8 mouse cellular contexts compared by ENCODE assay signal in the genomic region with DNA sequence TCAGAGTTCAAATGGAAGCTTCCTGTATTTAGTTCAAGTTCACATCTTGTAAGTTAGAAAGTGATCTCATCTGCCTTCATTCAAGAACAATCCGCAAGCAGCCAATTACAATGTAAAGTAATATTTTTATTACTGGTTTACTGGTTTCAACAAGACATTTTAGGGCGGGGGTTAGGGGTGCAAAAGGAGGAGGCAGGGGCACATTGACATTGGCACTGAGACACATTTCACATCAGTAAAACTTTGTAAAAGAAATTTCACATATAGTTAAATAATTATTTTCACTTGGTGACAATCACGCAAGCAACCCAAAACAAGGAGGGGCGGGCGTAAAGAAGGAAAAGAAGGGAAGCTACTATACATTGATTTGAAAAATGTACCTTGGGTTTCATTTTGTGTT. TPM values are rescaled to one million over a fixed set of nuclear protein-coding genes. Genes with fewer than 3 reads are reported as not detected.
DNase-seq lines count a peak whose midpoint lies in the region; ATAC-seq and TF ChIP-seq lines count a peak whose summit lies in the region.

No protein-coding gene starts in this region.

- no peaks in the 10 kb centered on the region for H3K36me3 ChIP-seq in heart, embryonic 12.5 days
- H3K36me3 ChIP-seq in hindbrain, embryonic 11.5 days (ENCODE audit: control insufficient read depth, insufficient read depth, low read length) = no peaks in the 10 kb centered on the region
- H3K36me3 ChIP-seq in midbrain, embryonic 11.5 days (ENCODE audit: control insufficient read depth, insufficient read depth, low read length) = no peaks in the 10 kb centered on the region

- 0 out of 2 replicates have a peak, but pooled peaks cover 1% of the 10 kb centered on the region for H3K27me3 ChIP-seq in heart, embryonic 12.5 days (replicated peaks)
- H3K27me3 ChIP-seq in hindbrain, embryonic 11.5 days (ENCODE audit: control insufficient read depth, insufficient read depth, low read length) = peaks cover 16% of the 10 kb centered on the region
- H3K27me3 ChIP-seq in midbrain, embryonic 11.5 days (ENCODE audit: control insufficient read depth, insufficient read depth, low read length) = peaks cover 6% of the 10 kb centered on the region

- peak overlapping the region; percentile 87 for H3K4me2 ChIP-seq in heart, embryonic 12.5 days
- peak overlapping the region; percentile 76; the same call in 1 of the 2 replicates for H3K4me2 ChIP-seq in hindbrain, embryonic 11.5 days (replicated peaks; ENCODE audit: low read depth, low read length)
- H3K4me2 ChIP-seq in midbrain, embryonic 11.5 days = peak overlapping the region; percentile 58

- DNase-seq in heart, adult 9 months (ENCODE audit: low spot score in 2 of 2) = no peak
- DNase-seq in brain, embryonic 14.5 days (ENCODE audit: low read depth) = peak; percentile 45
- no peak for DNase-seq in hindbrain, embryonic 11.5 days (ENCODE audit: low spot score)
- DNase-seq in midbrain, embryonic 11.5 days (ENCODE audit: low spot score, missing footprints) = peak; percentile 92
- DNase-seq in right cerebral cortex, postnatal 36 days (ENCODE audit: low spot score in 2 of 2) = no peak
- DNase-seq in urinary bladder, postnatal 25 days (ENCODE audit: low spot score) = no peak

- peak overlapping the region; percentile 71 for H3K9ac ChIP-seq in heart, embryonic 12.5 days
- peak overlapping the region; percentile 83 for H3K9ac ChIP-seq in hindbrain, embryonic 11.5 days (ENCODE audit: low read depth, low read length)
- peak overlapping the region; percentile 95 for H3K9ac ChIP-seq in midbrain, embryonic 11.5 days (ENCODE audit: low read length)

- TF ChIP-seq POLR2A in brain, embryonic 14.5 days (IDR thresholded peaks at IDR 0.05; ENCODE audit: borderline replicate concordance, extremely low read depth, insufficient read depth, insufficient read length, poor library complexity, severe bottlenecking) = no peak

- H3K4me3 ChIP-seq in heart, embryonic 12.5 days = peak overlapping the region; percentile 55
- H3K4me3 ChIP-seq in hindbrain, embryonic 11.5 days (ENCODE audit: low read depth, low read length) = peak overlapping the region; percentile 58
- peak overlapping the region; percentile 75 for H3K4me3 ChIP-seq in midbrain, embryonic 11.5 days (ENCODE audit: low read depth, low read length)

- H3K27ac ChIP-seq in heart, embryonic 12.5 days (ENCODE audit: poor library complexity, severe bottlenecking) = 0 out of 2 replicates have a peak overlapping the region, but pooled peaks have one; percentile 64
- H3K27ac ChIP-seq in hindbrain, embryonic 11.5 days (ENCODE audit: low read depth, low read length) = peak overlapping the region; percentile 95
- peak overlapping the region; percentile 96 for H3K27ac ChIP-seq in midbrain, embryonic 11.5 days (ENCODE audit: low read depth, low read length)

- peaks cover 20% of the 10 kb centered on the region for H3K4me1 ChIP-seq in heart, embryonic 12.5 days (replicated peaks)
- 0 out of 2 replicates have a peak, but pooled peaks cover 2% of the 10 kb centered on the region for H3K4me1 ChIP-seq in hindbrain, embryonic 11.5 days (replicated peaks; ENCODE audit: control insufficient read depth, insufficient read depth, low read length)
- H3K4me1 ChIP-seq in midbrain, embryonic 11.5 days (ENCODE audit: control insufficient read depth, insufficient read depth, low read length) = peaks cover 4% of the 10 kb centered on the region; the same call in 1 of the 2 replicates

- H3K9me3 ChIP-seq in heart, embryonic 12.5 days (replicated peaks) = no peaks in the 10 kb centered on the region
- H3K9me3 ChIP-seq in hindbrain, embryonic 11.5 days (ENCODE audit: control insufficient read depth, low read length) = no peaks in the 10 kb centered on the region
- no peaks in the 10 kb centered on the region for H3K9me3 ChIP-seq in midbrain, embryonic 11.5 days (ENCODE audit: control insufficient read depth, low read length)

- no peak for TF ChIP-seq CTCF in brain, embryonic 14.5 days (IDR thresholded peaks at IDR 0.05; ENCODE audit: borderline replicate concordance, extremely low read depth, insufficient read depth, insufficient read length)

- ATAC-seq in heart, embryonic 12.5 days (ENCODE audit: insufficient number of reproducible peaks, low FRiP score) = no peak
- no peak for ATAC-seq in hindbrain, embryonic 11.5 days (ENCODE audit: low FRiP score)
- ATAC-seq in midbrain, embryonic 11.5 days (ENCODE audit: low FRiP score) = no peak
- ATAC-seq in frontal cortex, adult (ENCODE audit: low TSS enrichment) = no peak

- WGBS in heart, embryonic 12.5 days = 25% methylated on average over 5 of the region's 5 CpGs
- WGBS in hindbrain, embryonic 11.5 days = 19% methylated on average over 5 of the region's 5 CpGs
- WGBS in midbrain, embryonic 11.5 days = 8% methylated on average over 5 of the region's 5 CpGs

RNA-seq across cellular contexts. Expression of a gene that starts 2.5 kb away (rescaled TPM):
- polyA plus RNA-seq in heart, embryonic 12.5 days (2016; fragmentation: Nextera tagmentation; extraction: Ambion mirVana) = 8.5 and 10.1 TPM in 2 replicates
- polyA plus RNA-seq in brain, embryonic 14.5 days (2012; rRNA removed) = 46.3 and 126 TPM in 2 replicates
- polyA plus RNA-seq in hindbrain, embryonic 11.5 days (2014; fragmentation: Nextera tagmentation; extraction: Ambion mirVana) = 151 and 155 TPM in 2 replicates
- polyA plus RNA-seq in midbrain, embryonic 11.5 days (2014; fragmentation: Nextera tagmentation; extraction: Ambion mirVana) = 107 and 123 TPM in 2 replicates

Comparison
In these comparisons a context has a peak if more than half of its experiments do, and no peak if none do; other contexts are left out.
1. DNase-seq: peak in brain, embryonic 14.5 days (single experiment) and midbrain, embryonic 11.5 days (single experiment); none in heart, adult 9 months (0 of 2), hindbrain, embryonic 11.5 days (single experiment), right cerebral cortex, postnatal 36 days (0 of 2) and urinary bladder, postnatal 25 days (single experiment).
2. Peak in every context shown above with its lines, with median percentiles within 50 percentile points of each other: H3K27ac ChIP-seq, H3K4me2 ChIP-seq, H3K4me3 ChIP-seq and H3K9ac ChIP-seq.